Mouse (Mus musculus): ENCODE measurements at regions not wholly inside any gene's neighbourhood (a gene's known extent, or its start where the extent isn't known, plus 50 kb on each side); places are given as distances from the start of the nearest gene placed in this dataset.

GRCm38 (mm10) chr11:56165759-56166158 lies 124.9 kb upstream of the Nmur2 start:
- in situ Hi-C loops (cut with MboI, MseI): no loop called here

- in situ Hi-C loops (cut with MboI, MseI): no loop called here
Measured at GRCm38 (mm10) chr11:56160286-56160685, 119.5 kb upstream of the Nmur2 start.

GRCm38 (mm10) chr11:56159412-56160074 lies 118.7 kb upstream of the Nmur2 start:
- in situ Hi-C loops (cut with MboI, MseI): no loop called here

- in situ Hi-C loops (cut with MboI, MseI): no loop called here
Measured at GRCm38 (mm10) chr11:56150825-56151342, 110.1 kb upstream of the Nmur2 start.

GRCm38 (mm10) chr11:56149752-56150151 lies 108.9 kb upstream of the Nmur2 start:
- in situ Hi-C loops (cut with MboI, MseI): loop anchor here in 1 of 2 experiments (25.0 kb wide), 1 partner anchor 1563 kb away; no protein-coding TSS in a partner anchor

GRCm38 (mm10) chr11:56148956-56149355 lies 108.1 kb upstream of the Nmur2 start:
- in situ Hi-C loops (cut with MboI, MseI): loop anchor here in 1 of 2 experiments (25.0 kb wide), 1 partner anchor 1563 kb away; no protein-coding TSS in a partner anchor

- in situ Hi-C loops (cut with MboI, MseI): loop anchor here in 1 of 2 experiments (25.0 kb wide), 1 partner anchor 1566 kb away; no protein-coding TSS in a partner anchor
Measured at GRCm38 (mm10) chr11:56146708-56147107, 105.9 kb upstream of the Nmur2 start.

GRCm38 (mm10) chr11:56131339-56131823 lies 90.6 kb upstream of the Nmur2 start:
- in situ Hi-C loops (cut with MboI, MseI): loop anchor here (5.0 to 25.0 kb wide), 5 partner anchors 1171 to 1581 kb away; no protein-coding TSS in a partner anchor

GRCm38 (mm10) chr11:56116553-56117232 lies 75.9 kb upstream of the Nmur2 start:
- in situ Hi-C loops (cut with MboI, MseI): no loop called here

- in situ Hi-C loops (cut with MboI, MseI): loop anchor here (5.0 kb wide), 1 partner anchor 591 kb away; no protein-coding TSS in a partner anchor
Measured at GRCm38 (mm10) chr11:56107929-56108328, 67.1 kb upstream of the Nmur2 start.

GRCm38 (mm10) chr11:56105632-56106031 lies 64.8 kb upstream of the Nmur2 start:
- in situ Hi-C loops (cut with MboI, MseI): loop anchor here (5.0 kb wide), 1 partner anchor 588 kb away; no protein-coding TSS in a partner anchor

- in situ Hi-C loops (cut with MboI, MseI): no loop called here
Measured at GRCm38 (mm10) chr11:56092891-56093290, 52.1 kb upstream of the Nmur2 start.

Data from T-helper 17 cell (primary cell).